Mouse (Mus musculus): ENCODE measurements around the gene Reep6.

GRCm38 (mm10) chr10:80331636-80332524 lies 2.1 kb downstream of the Reep6 start:
- no peak for TF ChIP-seq CTCF (IDR thresholded peaks at IDR 0.05; ENCODE audit: low read depth, low read length)
- peak; percentile 89 for TF ChIP-seq TAL1 (conservative IDR thresholded peaks at IDR 0.05; ENCODE audit: low read depth, low read length)

Measured in G1E (cell line).